Mouse (Mus musculus) embryonic fibroblast, embryonic 13.5 days (primary cell): ENCODE measurements around the gene Fancd2os. TPM values are rescaled to one million over a fixed set of nuclear protein-coding genes. Genes with fewer than 3 reads are reported as not detected.

ENCODE experiments used
- H3K27ac ChIP-seq: 2 replicates; pipeline ENCODE4 v1.5.1; 2012; ENCODE audit warnings: low read length, control low read depth, inconsistent platforms; ENCODE audit not compliant: insufficient read depth
- H3K4me1 ChIP-seq: 2 replicates; pipeline ENCODE4 v1.6.1; 2011; ENCODE audit warnings: low read length; ENCODE audit not compliant: control insufficient read depth, insufficient read depth
- H3K4me3 ChIP-seq: 2 replicates; pipeline ENCODE4 v1.5.1; 2011; ENCODE audit warnings: mild to moderate bottlenecking, control low read depth, low read length; ENCODE audit not compliant: insufficient read depth
- CTCF ChIP-seq: IDR thresholded peaks from 2 replicates; pipeline ENCODE4 v1.5.1; 2011; ENCODE audit warnings: mild to moderate bottlenecking, control low read depth, low read length, moderate library complexity, borderline replicate concordance; ENCODE audit not compliant: insufficient read depth
- POLR2A ChIP-seq: IDR thresholded peaks from 2 replicates; pipeline ENCODE4 v1.6.1; 2011; ENCODE audit warnings: low read depth, mild to moderate bottlenecking, control low read depth, low read length, moderate library complexity
- polyA plus RNA-seq: library from polyadenylated mRNA; stranded (reverse); fragments of >200 nt; gene quantifications from 2 replicates; pipeline ENCODE4 v1.2.4, GENCODE M21; 2011; ENCODE audit warnings: low read depth; ENCODE audit not compliant: missing spikeins, insufficient read length

The Fancd2os gene
- polyA plus RNA-seq, 1 experiment, result not detected

GRCm38 (mm10) chr6:113608871-113609270 lies 8.4 kb upstream of the Fancd2os start:
- no peak overlapping the region for H3K27ac ChIP-seq
- TF ChIP-seq CTCF (no peak), POLR2A (no peak)
- H3K4me1 ChIP-seq, result no peaks in the 10 kb centered on the region; the same call in 1 of the 2 replicates
- H3K4me3 ChIP-seq, result no peak overlapping the region

- TF ChIP-seq POLR2A, result no peak
- no peak for TF ChIP-seq CTCF
- H3K27ac ChIP-seq, result peak overlapping the region; percentile 60; the same call in 1 of the 2 replicates
These were observed 4.7 kb upstream of the Fancd2os start for GRCm38 (mm10) chr6:113605224-113605545.

GRCm38 (mm10) chr6:113604432-113605223 lies 4.1 kb upstream of the Fancd2os start, which contains the start of gene Brk1:
Brk1 (plus strand) TSS chr6:113604772.
- Histone ChIP-seq H3K27ac (peak within 1 kb of the TSS; percentile 60), H3K4me3 (peak within 1 kb of the TSS; percentile 82), H3K4me1 (no peaks in the 10 kb centered on the region; the same call in 1 of the 2 replicates)
- peak; percentile 57 for TF ChIP-seq POLR2A
- no peak for TF ChIP-seq CTCF

More at GRCm38 (mm10) chr6:113605224-113605545, 4.7 kb upstream of the Fancd2os start:
- Histone ChIP-seq H3K4me3 (peak overlapping the region; percentile 82), H3K4me1 (no peaks in the 10 kb centered on the region; the same call in 1 of the 2 replicates)

- TF ChIP-seq CTCF, result no peak
- TF ChIP-seq POLR2A, result no peak
- Histone ChIP-seq H3K4me1 (no peaks in the 10 kb centered on the region; the same call in 1 of the 2 replicates), H3K27ac (no peak overlapping the region), H3K4me3 (peak overlapping the region; percentile 82)
These were observed 3.5 kb upstream of the Fancd2os start for GRCm38 (mm10) chr6:113603993-113604392.

GRCm38 (mm10) chr6:113602821-113603220 lies 2.3 kb upstream of the Fancd2os start:
- Histone ChIP-seq H3K4me3 (no peak overlapping the region), H3K4me1 (no peaks in the 10 kb centered on the region; the same call in 1 of the 2 replicates)
- TF ChIP-seq CTCF (no peak), POLR2A (no peak)

GRCm38 (mm10) chr6:113599833-113600232 lies 682 bp downstream of the Fancd2os start:
- no peak overlapping the region for H3K4me3 ChIP-seq
- TF ChIP-seq POLR2A (no peak), CTCF (no peak)

More at GRCm38 (mm10) chr6:113602821-113603220, 2.3 kb upstream of the Fancd2os start:
- H3K27ac ChIP-seq, result no peak overlapping the region

GRCm38 (mm10) chr6:113597945-113598344 lies 2.6 kb downstream of the Fancd2os start:
- H3K27ac ChIP-seq, result no peak overlapping the region
- H3K4me3 ChIP-seq, result no peak overlapping the region
- TF ChIP-seq CTCF (no peak), POLR2A (no peak)
- no peaks in the 10 kb centered on the region for H3K4me1 ChIP-seq

More at GRCm38 (mm10) chr6:113599833-113600232, 682 bp downstream of the Fancd2os start:
- Histone ChIP-seq H3K4me1 (no peaks in the 10 kb centered on the region), H3K27ac (no peak overlapping the region)

GRCm38 (mm10) chr6:113592637-113593036 lies 7.9 kb downstream of the Fancd2os start:
- H3K4me1 ChIP-seq, result no peaks in the 10 kb centered on the region
- no peak overlapping the region for H3K27ac ChIP-seq
- no peak overlapping the region for H3K4me3 ChIP-seq
- TF ChIP-seq CTCF (no peak), POLR2A (no peak)

GRCm38 (mm10) chr6:113586466-113587183 lies 13.9 kb downstream of the Fancd2os start:
- TF ChIP-seq CTCF, result no peak
- TF ChIP-seq POLR2A, result no peak

GRCm38 (mm10) chr6:113585065-113585464 lies 15.4 kb downstream of the Fancd2os start:
- no peak overlapping the region for H3K27ac ChIP-seq
- H3K4me3 ChIP-seq, result no peak overlapping the region
- no peak for TF ChIP-seq POLR2A
- no peaks in the 10 kb centered on the region for H3K4me1 ChIP-seq

More at GRCm38 (mm10) chr6:113586466-113587183, 13.9 kb downstream of the Fancd2os start:
- Histone ChIP-seq H3K4me3 (no peak overlapping the region), H3K4me1 (no peaks in the 10 kb centered on the region), H3K27ac (no peak overlapping the region)
